Mouse (Mus musculus): ENCODE results near the gene Tmem19. TPM values are rescaled to one million over a fixed set of nuclear protein-coding genes. Genes with fewer than 3 reads are reported as not detected.

The Tmem19 gene
- polyA plus RNA-seq, 1 experiment from 2014 or later = 29.3 TPM

DNA sequence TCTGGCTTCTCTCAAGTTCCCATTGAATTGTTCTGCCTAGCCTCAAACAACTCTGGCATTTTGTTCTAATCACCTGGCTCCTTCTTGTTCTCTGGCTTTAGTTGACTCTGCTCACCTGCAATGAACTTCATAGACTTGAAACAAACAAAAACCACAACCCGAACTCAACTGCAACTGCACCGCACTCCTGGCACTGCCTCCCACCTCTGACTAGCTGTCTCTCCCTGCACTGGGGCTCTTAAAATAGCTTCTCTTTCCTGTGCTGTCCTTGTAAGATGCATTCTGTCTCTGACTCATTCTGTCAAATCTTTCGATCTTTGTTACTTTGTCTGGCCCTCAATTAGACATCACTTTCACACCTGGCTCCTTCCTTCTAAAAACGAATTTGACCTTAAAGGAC lies 850 bp upstream of the Tmem19 start:
- 73% methylated on average over 4 of the region's 4 CpGs for WGBS
- Histone ChIP-seq H3K9me3 (no peaks in the 10 kb centered on the region), H3K36me3 (no peaks in the 10 kb centered on the region), H3K9ac (no peak overlapping the region), H3K27me3 (no peaks in the 10 kb centered on the region), H3K27ac (0 out of 2 replicates have a peak overlapping the region, but pooled peaks have one; percentile 97), H3K4me1 (peaks cover 6% of the 10 kb centered on the region; the same call in 1 of the 2 replicates), H3K4me3 (peak overlapping the region; percentile 62), H3K4me2 (peak overlapping the region; percentile 81)
- no peak for ATAC-seq (ENCODE audit: borderline replicate concordance, extremely low read depth, low FRiP score, low TSS enrichment)

DNA sequence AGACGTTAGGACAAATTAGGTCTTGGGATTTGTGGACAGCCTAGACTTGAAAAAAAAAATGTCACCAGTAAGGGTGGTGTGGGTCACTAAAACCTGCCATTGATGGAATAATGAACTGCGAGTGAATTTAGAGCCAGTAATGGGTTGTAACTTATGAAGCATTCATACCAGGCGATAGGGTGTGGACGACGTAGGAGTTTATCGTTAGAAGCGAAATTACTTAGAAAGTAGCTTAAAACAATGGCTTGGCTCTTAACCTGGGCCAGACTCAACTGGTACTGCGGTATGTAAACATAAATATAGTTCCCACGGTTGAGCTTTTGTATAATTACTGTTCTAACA lies 293 bp upstream of the Tmem19 start:
- H3K9ac ChIP-seq = peak overlapping the region; percentile 49
- ATAC-seq (ENCODE audit: borderline replicate concordance, extremely low read depth, low FRiP score, low TSS enrichment) = peak; percentile 11; the same call in 1 of the 2 replicates
- H3K9me3 ChIP-seq = no peaks in the 10 kb centered on the region
- H3K27ac ChIP-seq = peak overlapping the region; percentile 97
- no peaks in the 10 kb centered on the region for H3K27me3 ChIP-seq
- peaks cover 6% of the 10 kb centered on the region; the same call in 1 of the 2 replicates for H3K4me1 ChIP-seq
- no peaks in the 10 kb centered on the region for H3K36me3 ChIP-seq
- 3% methylated on average over 9 of the region's 9 CpGs for WGBS
- peak overlapping the region; percentile 81 for H3K4me2 ChIP-seq
- peak overlapping the region; percentile 62 for H3K4me3 ChIP-seq

DNA sequence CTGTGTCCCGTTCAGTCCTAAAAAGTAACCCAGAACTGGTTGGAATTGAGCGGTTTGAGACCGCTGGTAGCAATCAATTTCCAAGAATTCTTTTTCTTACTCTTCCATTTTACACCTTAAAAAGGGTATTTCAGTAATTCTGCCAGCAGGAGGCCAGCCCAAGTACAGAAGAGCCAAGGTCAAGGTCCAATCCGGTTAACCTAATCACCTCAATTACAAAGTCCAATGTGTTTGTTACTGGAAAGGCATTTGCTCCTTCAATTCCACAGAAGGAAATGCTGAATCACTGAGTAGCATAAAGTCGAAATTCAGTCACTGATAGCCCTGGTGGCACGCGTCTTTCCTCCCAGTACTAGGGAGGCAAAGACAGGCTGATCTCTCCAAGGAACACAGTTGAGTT lies 3.2 kb downstream of the Tmem19 start:
- no peak overlapping the region for H3K27ac ChIP-seq
- H3K9ac ChIP-seq = no peak overlapping the region
- no peaks in the 10 kb centered on the region for H3K9me3 ChIP-seq
- WGBS = 86% methylated on average over 7 of the region's 7 CpGs
- H3K27me3 ChIP-seq = no peaks in the 10 kb centered on the region
- H3K36me3 ChIP-seq = 0 out of 2 replicates have a peak, but pooled peaks cover 3% of the 10 kb centered on the region
- no peak overlapping the region for H3K4me3 ChIP-seq
- ATAC-seq (ENCODE audit: borderline replicate concordance, extremely low read depth, low FRiP score, low TSS enrichment) = no peak
- no peak overlapping the region for H3K4me2 ChIP-seq
- peaks cover 6% of the 10 kb centered on the region; the same call in 1 of the 2 replicates for H3K4me1 ChIP-seq

DNA sequence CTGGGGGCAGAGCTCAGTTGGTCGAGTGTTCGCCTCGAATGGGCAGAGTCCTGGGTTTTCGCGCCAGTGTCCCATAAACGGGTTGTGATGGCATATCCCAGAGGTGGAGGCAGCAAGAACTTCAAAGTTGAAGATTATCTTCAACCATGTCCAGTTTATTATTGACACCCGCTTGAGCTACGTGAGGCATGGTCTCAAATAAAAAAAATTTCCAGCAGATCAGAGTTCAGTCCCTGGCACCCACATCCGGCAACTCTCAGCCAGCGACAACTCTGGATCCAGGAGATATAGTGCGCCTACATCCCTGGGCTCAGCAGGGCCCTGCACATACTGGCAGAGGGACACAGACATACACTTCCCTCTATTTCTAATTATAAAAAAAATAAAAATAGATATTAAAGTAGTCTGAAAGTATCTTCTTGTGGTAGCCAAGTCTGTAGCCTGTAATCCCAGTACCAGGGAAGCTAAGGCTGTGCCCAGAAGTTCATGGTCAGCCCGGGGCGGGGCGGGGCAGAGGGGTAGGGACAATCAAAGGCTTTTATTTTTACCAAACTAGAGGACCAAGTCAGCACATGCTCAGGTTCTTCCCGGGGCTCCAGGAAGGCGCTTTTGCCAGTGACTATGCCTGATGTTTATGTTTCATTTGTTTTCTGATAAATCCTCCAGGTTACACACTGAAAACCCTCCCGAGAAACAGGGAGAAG lies 3.9 kb downstream of the Tmem19 start:
- WGBS = 91% methylated on average over 17 of the region's 17 CpGs
- Histone ChIP-seq H3K4me3 (no peak overlapping the region), H3K9me3 (no peaks in the 10 kb centered on the region), H3K36me3 (0 out of 2 replicates have a peak, but pooled peaks cover 3% of the 10 kb centered on the region), H3K4me1 (peaks cover 6% of the 10 kb centered on the region; the same call in 1 of the 2 replicates), H3K27me3 (no peaks in the 10 kb centered on the region), H3K27ac (no peak overlapping the region), H3K9ac (no peak overlapping the region), H3K4me2 (no peak overlapping the region)
- no peak for ATAC-seq (ENCODE audit: borderline replicate concordance, extremely low read depth, low FRiP score, low TSS enrichment)

DNA sequence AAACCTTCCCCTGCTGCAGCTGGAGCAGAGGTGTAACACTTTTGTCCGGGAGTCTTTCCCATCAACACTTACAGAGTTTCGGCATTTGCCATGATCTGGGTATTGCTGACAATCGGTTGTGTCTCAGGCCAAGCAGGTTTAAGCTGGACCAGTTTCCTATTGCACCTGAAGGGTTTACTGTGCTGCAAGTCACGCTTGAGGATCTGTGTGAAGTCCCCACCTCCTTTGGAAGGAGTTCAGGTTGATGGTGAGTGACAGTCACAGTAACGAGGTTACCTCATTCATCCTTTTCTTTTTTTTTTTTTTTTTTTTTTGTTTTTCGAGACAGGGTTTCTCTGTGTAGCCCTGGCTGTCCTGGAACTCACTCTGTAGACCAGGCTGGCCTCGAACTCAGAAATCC lies 6.2 kb downstream of the Tmem19 start:
- H3K9me3 ChIP-seq = no peaks in the 10 kb centered on the region
- no peak overlapping the region for H3K9ac ChIP-seq
- 83% methylated on average over 6 of the region's 7 CpGs for WGBS
- no peak for ATAC-seq (ENCODE audit: borderline replicate concordance, extremely low read depth, low FRiP score, low TSS enrichment)
- no peak overlapping the region for H3K27ac ChIP-seq
- no peaks in the 10 kb centered on the region; the same call in 1 of the 2 replicates for H3K4me1 ChIP-seq
- no peak overlapping the region for H3K4me3 ChIP-seq
- no peaks in the 10 kb centered on the region for H3K27me3 ChIP-seq
- H3K36me3 ChIP-seq = 0 out of 2 replicates have a peak, but pooled peaks cover 3% of the 10 kb centered on the region
- no peak overlapping the region for H3K4me2 ChIP-seq

DNA sequence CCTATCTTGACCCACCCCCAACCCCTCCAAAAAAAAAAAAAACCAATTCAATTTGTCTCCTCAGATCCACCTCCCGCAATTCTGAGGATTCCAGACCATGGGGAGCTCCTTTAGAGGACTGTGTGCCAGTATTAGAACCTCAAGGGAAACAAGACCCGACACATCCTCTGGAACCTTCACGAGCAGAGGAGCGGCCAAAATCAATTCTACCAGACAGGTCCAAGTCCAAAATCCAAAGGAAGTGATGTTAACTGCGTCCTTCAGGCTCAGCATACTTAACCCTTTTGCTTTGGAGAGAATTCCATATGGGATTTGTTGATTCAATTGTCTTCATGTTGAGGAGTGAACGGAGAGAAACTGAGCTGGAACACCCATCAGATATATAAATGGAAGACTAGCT lies 7.3 kb downstream of the Tmem19 start:
- H3K9me3 ChIP-seq = no peaks in the 10 kb centered on the region
- no peak overlapping the region for H3K9ac ChIP-seq
- H3K27ac ChIP-seq = no peak overlapping the region
- H3K36me3 ChIP-seq = 0 out of 2 replicates have a peak, but pooled peaks cover 3% of the 10 kb centered on the region
- H3K4me2 ChIP-seq = no peak overlapping the region
- 86% methylated on average over 6 of the region's 6 CpGs for WGBS
- H3K4me3 ChIP-seq = no peak overlapping the region
- no peak for ATAC-seq (ENCODE audit: borderline replicate concordance, extremely low read depth, low FRiP score, low TSS enrichment)
- no peaks in the 10 kb centered on the region for H3K27me3 ChIP-seq
- H3K4me1 ChIP-seq = no peaks in the 10 kb centered on the region

DNA sequence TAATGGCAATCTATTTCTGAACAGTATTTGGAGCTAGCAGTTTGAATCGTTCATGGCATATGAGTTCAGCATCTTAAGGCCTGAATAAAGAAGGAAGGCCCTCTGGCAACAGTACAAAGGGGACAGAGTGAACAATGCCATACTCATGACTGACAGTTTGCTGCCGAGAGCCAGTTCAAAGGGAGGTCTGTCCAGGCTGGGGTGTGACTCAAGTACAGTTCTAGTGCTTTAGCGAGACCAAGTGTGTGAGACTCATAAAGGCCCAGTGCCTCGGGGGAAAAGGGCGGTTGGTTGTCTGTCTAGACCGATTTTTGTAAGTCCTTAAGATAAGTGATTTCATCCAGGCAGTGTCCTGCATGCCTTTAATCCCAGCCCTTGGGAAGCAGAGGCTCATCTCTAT lies 7.7 kb downstream of the Tmem19 start:
- Histone ChIP-seq H3K36me3 (0 out of 2 replicates have a peak, but pooled peaks cover 3% of the 10 kb centered on the region), H3K27ac (no peak overlapping the region), H3K9ac (no peak overlapping the region), H3K4me2 (no peak overlapping the region), H3K4me3 (no peak overlapping the region), H3K4me1 (no peaks in the 10 kb centered on the region), H3K9me3 (no peaks in the 10 kb centered on the region), H3K27me3 (no peaks in the 10 kb centered on the region)
- 65% methylated on average over 6 of the region's 6 CpGs for WGBS
- ATAC-seq (ENCODE audit: borderline replicate concordance, extremely low read depth, low FRiP score, low TSS enrichment) = no peak

DNA sequence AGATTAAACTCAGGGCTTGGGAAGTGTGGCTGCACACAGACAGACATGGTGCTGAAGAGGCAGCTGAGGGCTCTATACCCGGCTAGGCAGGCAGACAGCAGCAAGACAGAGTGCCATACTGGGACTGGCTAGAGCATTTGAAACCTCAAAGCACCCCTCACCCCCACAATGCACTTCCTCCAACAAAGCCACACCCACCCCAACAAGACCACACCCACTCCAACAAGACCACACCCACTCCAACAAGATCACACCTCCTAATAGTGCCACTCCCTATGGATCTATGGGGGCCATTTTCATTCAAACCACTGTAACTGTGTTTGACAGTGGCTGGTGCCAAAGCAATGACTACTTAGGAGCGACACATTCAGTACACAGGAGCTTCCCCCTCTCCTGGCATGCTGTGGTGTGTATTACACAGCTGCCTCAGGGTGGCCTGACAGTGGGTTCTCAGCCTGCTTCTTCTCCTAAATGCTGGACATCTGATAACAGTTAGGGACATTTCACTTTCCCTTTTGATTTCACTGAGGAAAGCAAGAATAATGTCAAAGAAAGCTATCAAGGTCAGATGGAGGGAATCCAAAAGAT lies 11.4 kb downstream of the Tmem19 start:
- Histone ChIP-seq H3K4me1 (no peaks in the 10 kb centered on the region), H3K9ac (no peak overlapping the region), H3K4me3 (no peak overlapping the region), H3K4me2 (no peak overlapping the region), H3K27ac (no peak overlapping the region), H3K36me3 (no peaks in the 10 kb centered on the region), H3K9me3 (no peaks in the 10 kb centered on the region), H3K27me3 (no peaks in the 10 kb centered on the region)
- no peak for ATAC-seq (ENCODE audit: borderline replicate concordance, extremely low read depth, low FRiP score, low TSS enrichment)
- 74% methylated on average over 2 of the region's 2 CpGs for WGBS

DNA sequence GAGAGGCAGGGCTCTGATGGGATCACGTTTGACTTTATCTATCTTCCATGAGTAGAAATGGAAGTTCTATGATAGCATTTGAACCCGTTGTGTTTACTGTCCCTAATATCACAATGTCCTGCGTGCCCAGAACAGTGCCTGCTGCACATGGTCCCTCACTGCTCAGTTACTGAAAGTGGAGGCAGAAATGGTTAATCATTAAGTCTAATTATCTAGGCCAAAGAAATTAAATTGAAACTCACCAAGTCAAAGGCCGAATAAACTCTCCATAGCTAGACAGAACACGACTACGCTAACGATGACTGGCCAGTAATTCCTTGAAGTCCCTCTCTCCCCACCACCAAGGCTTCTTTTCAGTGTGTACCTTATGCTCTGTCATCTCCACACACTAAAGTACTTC lies 12.8 kb downstream of the Tmem19 start:
- no peak overlapping the region for H3K27ac ChIP-seq
- H3K9me3 ChIP-seq = no peaks in the 10 kb centered on the region
- ATAC-seq (ENCODE audit: borderline replicate concordance, extremely low read depth, low FRiP score, low TSS enrichment) = no peak
- no peak overlapping the region for H3K4me3 ChIP-seq
- H3K9ac ChIP-seq = no peak overlapping the region
- H3K4me1 ChIP-seq = no peaks in the 10 kb centered on the region
- no peaks in the 10 kb centered on the region; the same call in 1 of the 2 replicates for H3K36me3 ChIP-seq
- 85% methylated on average over 7 of the region's 7 CpGs for WGBS
- H3K27me3 ChIP-seq = no peaks in the 10 kb centered on the region
- no peak overlapping the region for H3K4me2 ChIP-seq

DNA sequence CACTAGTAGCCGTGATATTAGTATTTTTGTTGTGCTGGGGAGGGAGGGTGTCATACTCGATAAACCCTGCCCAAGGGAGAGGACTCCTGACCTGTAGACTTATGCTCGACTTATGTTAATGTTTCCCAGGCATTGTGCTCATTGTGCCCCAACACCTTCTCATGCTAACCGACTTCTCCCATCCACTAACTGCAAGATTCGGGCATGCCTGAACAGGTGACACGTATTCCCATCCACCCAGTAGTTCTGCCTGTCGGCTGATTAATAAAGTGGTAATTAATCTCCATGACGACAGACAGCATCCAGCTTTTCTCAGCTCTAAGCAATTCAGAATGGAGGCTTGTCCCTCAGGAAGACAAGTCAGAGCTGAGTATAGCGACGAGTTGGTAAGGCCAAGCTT lies 13.3 kb downstream of the Tmem19 start:
- ATAC-seq (ENCODE audit: borderline replicate concordance, extremely low read depth, low FRiP score, low TSS enrichment) = no peak
- Histone ChIP-seq H3K4me1 (no peaks in the 10 kb centered on the region), H3K4me2 (no peak overlapping the region), H3K27ac (no peak overlapping the region), H3K9me3 (no peaks in the 10 kb centered on the region), H3K9ac (no peak overlapping the region), H3K36me3 (no peaks in the 10 kb centered on the region; the same call in 1 of the 2 replicates), H3K4me3 (no peak overlapping the region), H3K27me3 (no peaks in the 10 kb centered on the region)
- WGBS = 74% methylated on average over 10 of the region's 10 CpGs

DNA sequence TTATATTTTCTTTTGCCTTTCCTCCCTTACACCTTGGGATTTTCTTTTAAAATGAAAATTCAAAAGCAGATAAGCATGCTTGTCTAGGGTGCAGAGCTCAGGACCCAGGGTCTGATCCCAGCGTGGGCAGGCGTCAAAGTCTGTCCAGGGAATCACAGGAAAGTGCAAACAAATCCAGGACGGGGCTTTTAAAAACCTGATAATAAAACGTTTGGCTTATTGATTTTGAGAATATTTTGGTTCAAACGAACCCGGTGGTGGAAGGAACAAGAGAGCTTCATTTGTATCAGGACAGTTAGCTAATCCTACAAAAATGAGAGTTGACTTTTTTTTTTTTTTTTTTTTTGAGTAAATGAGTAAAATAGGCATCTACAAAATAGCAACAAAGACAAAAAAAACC lies 14.2 kb downstream of the Tmem19 start:
- 64% methylated on average over 6 of the region's 6 CpGs for WGBS

DNA sequence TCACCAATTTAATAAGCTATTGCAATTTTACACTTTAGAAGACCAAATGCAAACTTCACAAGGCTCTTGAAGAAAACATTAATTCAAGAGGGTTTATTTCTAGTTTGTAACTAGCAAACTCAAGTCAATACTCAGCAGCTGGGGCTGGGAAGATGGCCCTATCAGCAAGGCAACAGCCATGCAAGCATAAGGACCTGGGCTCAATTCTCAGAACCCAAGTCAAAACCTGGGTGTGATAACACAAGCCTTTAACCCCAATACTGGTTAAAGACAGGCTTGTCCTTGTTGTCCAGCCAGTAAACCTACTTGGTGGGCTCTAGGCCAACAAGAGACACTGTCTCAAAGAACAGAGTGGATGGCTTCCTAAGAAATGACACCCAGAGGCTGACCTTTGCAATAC lies 15.9 kb downstream of the Tmem19 start:
- peaks cover 6% of the 10 kb centered on the region for H3K36me3 ChIP-seq
- ATAC-seq (ENCODE audit: borderline replicate concordance, extremely low read depth, low FRiP score, low TSS enrichment) = no peak
- no peaks in the 10 kb centered on the region for H3K27me3 ChIP-seq
- no peaks in the 10 kb centered on the region for H3K9me3 ChIP-seq
- H3K9ac ChIP-seq = no peak overlapping the region
- H3K4me3 ChIP-seq = no peak overlapping the region
- H3K4me1 ChIP-seq = no peaks in the 10 kb centered on the region
- no peak overlapping the region for H3K27ac ChIP-seq
- H3K4me2 ChIP-seq = no peak overlapping the region

More for the DNA sequence above, 14.2 kb downstream of the Tmem19 start:
- no peaks in the 10 kb centered on the region; the same call in 1 of the 2 replicates for H3K36me3 ChIP-seq
- no peaks in the 10 kb centered on the region for H3K4me1 ChIP-seq
- H3K4me3 ChIP-seq = no peak overlapping the region
- no peak for ATAC-seq (ENCODE audit: borderline replicate concordance, extremely low read depth, low FRiP score, low TSS enrichment)
- H3K9me3 ChIP-seq = no peaks in the 10 kb centered on the region
- H3K9ac ChIP-seq = no peak overlapping the region
- H3K27ac ChIP-seq = no peak overlapping the region
- no peak overlapping the region for H3K4me2 ChIP-seq
- H3K27me3 ChIP-seq = no peaks in the 10 kb centered on the region
